Mouse (Mus musculus) heart, postnatal 0 days (tissue): ENCODE data around the gene Rabac1.

Experiments used
- CTCF ChIP-seq: IDR thresholded peaks from 2 replicates; pipeline ENCODE4 v1.5.1; 2016; ENCODE audit warnings: antibody characterized with exemption, control low read depth, low read depth
- EP300 ChIP-seq: IDR thresholded peaks from 2 replicates; pipeline ENCODE4 v1.6.1; 2016; ENCODE audit warnings: antibody characterized with exemption, low read depth

DNA sequence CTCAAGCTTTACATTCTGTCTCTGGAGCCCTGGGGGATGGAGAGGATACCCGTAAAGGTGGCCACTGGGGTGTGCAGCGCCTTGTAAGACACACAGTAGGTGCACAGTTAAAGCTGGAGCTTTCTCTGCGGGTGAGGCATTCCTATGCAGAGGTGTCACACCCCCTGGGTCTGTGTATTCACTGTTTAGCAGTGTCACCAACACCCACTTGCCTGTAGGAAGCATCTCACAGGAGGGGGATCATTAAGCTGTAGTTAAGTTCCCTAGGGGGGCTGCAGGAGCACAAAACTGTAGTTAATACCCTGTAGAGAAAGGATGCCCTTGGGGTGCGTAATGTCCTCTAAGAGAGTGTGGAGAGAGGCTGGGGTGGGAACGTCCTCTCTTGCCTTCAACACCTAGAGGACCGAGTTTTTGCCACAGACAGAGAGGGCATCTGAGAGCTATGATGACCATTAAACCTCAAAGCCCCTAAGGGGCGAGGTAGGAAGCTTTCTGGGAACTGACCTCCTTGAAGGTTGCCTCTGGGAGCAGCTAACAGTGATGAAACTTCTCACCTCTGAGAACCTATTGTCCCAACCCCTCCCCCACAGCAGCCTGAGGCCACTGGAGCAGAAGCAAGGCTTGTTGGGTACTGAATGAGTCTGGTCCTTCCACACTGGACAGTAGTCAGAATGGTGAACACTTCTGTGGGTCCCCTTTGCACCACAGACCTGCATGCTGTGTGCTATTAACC is 25.1 kb downstream of the Rabac1 start:
- TF ChIP-seq EP300 (no peak), CTCF (no peak)
